Mouse (Mus musculus): ENCODE measurements around the gene Sfr1. TPM values are rescaled to one million over a fixed set of nuclear protein-coding genes. Genes with fewer than 3 reads are reported as not detected.

Sfr1 gene
- polyA plus RNA-seq, 1 experiment, result not detected

- 75% methylated on average over 13 of the region's 13 CpGs for WGBS
- TF ChIP-seq POLR2A (IDR thresholded peaks at IDR 0.05; ENCODE audit: insufficient read depth, low read depth, low read length), result no peak
- TF ChIP-seq CTCF (IDR thresholded peaks at IDR 0.05; ENCODE audit: insufficient read depth, low read depth, low read length), result no peak
- Histone ChIP-seq H3K4me3 (ENCODE audit: insufficient read depth, low read depth, low read length) (no peak overlapping the region), H3K27ac (ENCODE audit: insufficient read depth, low read depth, low read length) (no peak overlapping the region), H3K4me1 (ENCODE audit: control insufficient read depth, insufficient read depth, low read length) (no peaks in the 10 kb centered on the region)
Observed at GRCm38 (mm10) chr19:47705080-47705771, 26.3 kb upstream of the Sfr1 start.

- Histone ChIP-seq H3K27ac (ENCODE audit: insufficient read depth, low read depth, low read length) (no peak overlapping the region), H3K4me3 (ENCODE audit: insufficient read depth, low read depth, low read length) (no peak overlapping the region), H3K4me1 (ENCODE audit: control insufficient read depth, insufficient read depth, low read length) (no peaks in the 10 kb centered on the region)
- WGBS, result 92% methylated on average over 8 of the region's 8 CpGs
- no peak for TF ChIP-seq CTCF (IDR thresholded peaks at IDR 0.05; ENCODE audit: insufficient read depth, low read depth, low read length)
- no peak for TF ChIP-seq POLR2A (IDR thresholded peaks at IDR 0.05; ENCODE audit: insufficient read depth, low read depth, low read length)
Observed at GRCm38 (mm10) chr19:47705772-47706309, 25.6 kb upstream of the Sfr1 start.

DNA sequence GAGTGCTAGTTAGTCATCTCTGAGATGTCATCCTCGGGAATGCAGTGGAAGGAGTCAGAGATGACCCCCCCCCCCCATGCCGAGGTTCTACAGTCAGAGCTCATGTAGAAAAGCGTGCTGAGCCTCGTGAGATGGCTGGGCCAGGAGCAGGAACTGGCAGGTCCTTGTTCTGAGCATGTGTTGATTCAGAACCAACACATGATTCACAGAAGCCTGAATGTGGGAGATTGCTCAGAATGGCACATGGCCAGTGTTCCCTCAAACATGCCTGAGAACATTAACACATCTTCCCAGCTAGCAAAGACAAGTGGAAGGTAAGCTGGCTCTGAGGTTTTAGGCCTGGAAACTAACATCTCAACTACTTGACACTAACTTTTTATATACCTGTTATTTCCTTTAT is 21.1 kb upstream of the Sfr1 start:
- WGBS, result 86% methylated on average over 4 of the region's 4 CpGs

GRCm38 (mm10) chr19:47713457-47713856 is 18.0 kb upstream of the Sfr1 start:
- TF ChIP-seq CTCF (IDR thresholded peaks at IDR 0.05; ENCODE audit: insufficient read depth, low read depth, low read length) (no peak), POLR2A (IDR thresholded peaks at IDR 0.05; ENCODE audit: insufficient read depth, low read depth, low read length) (no peak)
- WGBS, result 79% methylated on average over 9 of the region's 9 CpGs
- H3K27ac ChIP-seq (ENCODE audit: insufficient read depth, low read depth, low read length), result no peak overlapping the region
- no peak overlapping the region for H3K4me3 ChIP-seq (ENCODE audit: insufficient read depth, low read depth, low read length)
- H3K4me1 ChIP-seq (ENCODE audit: control insufficient read depth, insufficient read depth, low read length), result no peaks in the 10 kb centered on the region

More for the DNA sequence above, 21.1 kb upstream of the Sfr1 start:
- Histone ChIP-seq H3K27ac (ENCODE audit: insufficient read depth, low read depth, low read length) (no peak overlapping the region), H3K4me1 (ENCODE audit: control insufficient read depth, insufficient read depth, low read length) (no peaks in the 10 kb centered on the region), H3K4me3 (ENCODE audit: insufficient read depth, low read depth, low read length) (no peak overlapping the region)
- TF ChIP-seq CTCF (IDR thresholded peaks at IDR 0.05; ENCODE audit: insufficient read depth, low read depth, low read length) (no peak), POLR2A (IDR thresholded peaks at IDR 0.05; ENCODE audit: insufficient read depth, low read depth, low read length) (no peak)

- no peak for TF ChIP-seq POLR2A (IDR thresholded peaks at IDR 0.05; ENCODE audit: insufficient read depth, low read depth, low read length)
- TF ChIP-seq CTCF (IDR thresholded peaks at IDR 0.05; ENCODE audit: insufficient read depth, low read depth, low read length), result no peak
- no peak overlapping the region for H3K27ac ChIP-seq (ENCODE audit: insufficient read depth, low read depth, low read length)
Observed at GRCm38 (mm10) chr19:47716144-47716543, 15.3 kb upstream of the Sfr1 start.

DNA sequence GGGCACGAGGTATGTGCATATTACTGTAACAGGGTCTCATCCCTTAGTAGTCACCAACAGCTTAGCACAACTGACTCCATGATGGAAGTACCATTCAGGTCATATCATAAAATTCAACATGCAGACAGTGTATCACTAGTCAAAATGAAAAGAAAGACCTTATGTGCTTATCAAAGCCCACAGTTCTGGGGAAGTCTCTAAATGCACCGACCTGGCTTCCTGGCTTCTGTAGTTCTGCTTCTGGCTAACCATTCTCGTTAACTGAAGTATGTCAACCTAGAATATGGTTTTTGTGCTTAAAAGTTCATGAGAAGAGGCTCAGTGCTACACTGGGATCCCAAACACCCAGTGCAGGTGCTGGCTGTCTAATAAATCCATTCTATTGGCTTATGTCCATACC is 12.3 kb upstream of the Sfr1 start:
- Histone ChIP-seq H3K4me3 (ENCODE audit: insufficient read depth, low read depth, low read length) (no peak overlapping the region), H3K4me1 (ENCODE audit: control insufficient read depth, insufficient read depth, low read length) (no peaks in the 10 kb centered on the region), H3K27ac (ENCODE audit: insufficient read depth, low read depth, low read length) (no peak overlapping the region)
- 97% methylated on average over 3 of the region's 3 CpGs for WGBS
- TF ChIP-seq POLR2A (IDR thresholded peaks at IDR 0.05; ENCODE audit: insufficient read depth, low read depth, low read length) (no peak), CTCF (IDR thresholded peaks at IDR 0.05; ENCODE audit: insufficient read depth, low read depth, low read length) (no peak)

More at GRCm38 (mm10) chr19:47716144-47716543, 15.3 kb upstream of the Sfr1 start:
- 62% methylated on average over 2 of the region's 2 CpGs for WGBS
- Histone ChIP-seq H3K4me3 (ENCODE audit: insufficient read depth, low read depth, low read length) (no peak overlapping the region), H3K4me1 (ENCODE audit: control insufficient read depth, insufficient read depth, low read length) (no peaks in the 10 kb centered on the region)

DNA sequence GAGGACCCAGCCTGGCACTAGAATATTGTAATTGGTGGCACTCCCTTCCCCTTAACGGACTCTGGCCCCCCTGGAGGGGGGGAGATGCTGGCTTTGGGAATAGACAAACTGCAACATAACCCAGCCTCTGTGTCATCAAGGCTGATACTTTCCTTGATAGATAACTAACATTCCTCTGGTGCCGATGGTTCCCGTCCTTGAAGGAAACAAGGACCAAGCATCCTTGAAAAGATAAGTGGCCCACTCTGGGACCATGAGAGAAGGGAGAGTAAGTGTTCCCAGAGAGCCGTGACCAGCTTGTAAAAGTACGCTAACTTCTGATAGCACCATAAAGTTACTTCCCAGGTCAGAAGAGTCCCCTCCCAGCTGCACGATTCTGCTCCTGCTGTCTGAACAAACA is 9.0 kb upstream of the Sfr1 start:
- no peak for TF ChIP-seq CTCF (IDR thresholded peaks at IDR 0.05; ENCODE audit: insufficient read depth, low read depth, low read length)
- no peak for TF ChIP-seq POLR2A (IDR thresholded peaks at IDR 0.05; ENCODE audit: insufficient read depth, low read depth, low read length)
- no peak overlapping the region for H3K27ac ChIP-seq (ENCODE audit: insufficient read depth, low read depth, low read length)
- H3K4me1 ChIP-seq (ENCODE audit: control insufficient read depth, insufficient read depth, low read length), result peaks cover 3% of the 10 kb centered on the region
- 84% methylated on average over 6 of the region's 6 CpGs for WGBS
- no peak overlapping the region for H3K4me3 ChIP-seq (ENCODE audit: insufficient read depth, low read depth, low read length)

- WGBS, result 77% methylated on average over 4 of the region's 4 CpGs
- H3K4me1 ChIP-seq (ENCODE audit: control insufficient read depth, insufficient read depth, low read length), result peaks cover 3% of the 10 kb centered on the region
- TF ChIP-seq CTCF (IDR thresholded peaks at IDR 0.05; ENCODE audit: insufficient read depth, low read depth, low read length) (no peak), POLR2A (IDR thresholded peaks at IDR 0.05; ENCODE audit: insufficient read depth, low read depth, low read length) (no peak)
Observed at GRCm38 (mm10) chr19:47724903-47725302, 6.6 kb upstream of the Sfr1 start.

DNA sequence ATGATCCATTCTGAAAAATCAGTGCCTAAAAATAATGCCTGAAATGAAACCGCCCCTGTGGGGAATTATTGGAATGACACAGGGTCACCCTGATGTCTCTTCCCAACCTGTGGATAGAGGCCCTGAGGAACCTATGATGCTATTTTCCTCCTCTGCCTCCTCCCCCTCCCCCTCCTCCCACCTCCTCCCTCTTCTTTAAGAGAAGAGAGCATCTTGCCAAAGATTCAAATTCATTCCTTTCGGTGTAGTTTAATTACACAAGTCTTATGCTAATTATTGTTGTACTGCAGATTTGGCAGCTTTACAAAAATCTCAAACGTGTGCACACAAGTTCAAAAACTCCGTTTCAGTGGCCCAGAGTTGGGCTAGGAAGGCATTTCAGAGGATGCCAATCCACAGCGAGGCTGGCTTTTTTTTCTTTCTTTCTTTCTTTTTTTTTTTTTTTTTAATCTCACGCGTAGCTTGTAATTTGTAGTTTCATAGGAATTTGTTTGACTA is 5.8 kb upstream of the Sfr1 start:
- H3K4me3 ChIP-seq (ENCODE audit: insufficient read depth, low read depth, low read length), result no peak overlapping the region
- 22% methylated on average over 7 of the region's 7 CpGs for WGBS
- H3K4me1 ChIP-seq (ENCODE audit: control insufficient read depth, insufficient read depth, low read length), result peaks cover 3% of the 10 kb centered on the region
- TF ChIP-seq CTCF (IDR thresholded peaks at IDR 0.05; ENCODE audit: insufficient read depth, low read depth, low read length) (no peak), POLR2A (IDR thresholded peaks at IDR 0.05; ENCODE audit: insufficient read depth, low read depth, low read length) (no peak)
- H3K27ac ChIP-seq (ENCODE audit: insufficient read depth, low read depth, low read length), result no peak overlapping the region

More at GRCm38 (mm10) chr19:47724903-47725302, 6.6 kb upstream of the Sfr1 start:
- Histone ChIP-seq H3K27ac (ENCODE audit: insufficient read depth, low read depth, low read length) (no peak overlapping the region), H3K4me3 (ENCODE audit: insufficient read depth, low read depth, low read length) (no peak overlapping the region)

Measured in olfactory bulb, adult 2 months (tissue).